Mouse (Mus musculus): ENCODE measurements around the gene Prpf3.
"Not testable (repeated sequence)": the region's sequence is repeated elsewhere in the genome, so short reads cannot be mapped to it uniquely, and the experiment has no call there.

Prpf3 gene

GRCm38 (mm10) chr3:95881979-95882815, 26.5 kb upstream of the Prpf3 start, which contains the start of gene Ciart:
TSS of gene Ciart (minus strand) at chr3:95882251.
- DNase-seq: peak; percentile 96 to 99

- no peak for DNase-seq
These were observed 23.4 kb upstream of the Prpf3 start for GRCm38 (mm10) chr3:95879063-95879462.

GRCm38 (mm10) chr3:95872048-95872447, 16.4 kb upstream of the Prpf3 start:
- DNase-seq: no peak

- peak; percentile 91 to 93 for DNase-seq
These were observed 15.7 kb upstream of the Prpf3 start, which contains the start of gene Mrps21 for GRCm38 (mm10) chr3:95871392-95871867. TSS of gene Mrps21 (minus strand) at chr3:95871519.

- DNase-seq: peak in 1 of 2 experiments; percentile 59
These were observed 15.3 kb upstream of the Prpf3 start for GRCm38 (mm10) chr3:95870976-95871375.

- DNase-seq: no peak
These were observed 11.7 kb upstream of the Prpf3 start for GRCm38 (mm10) chr3:95867408-95867807.

GRCm38 (mm10) chr3:95866071-95866470, 10.4 kb upstream of the Prpf3 start:
- peak; percentile 70 to 73 for DNase-seq

GRCm38 (mm10) chr3:95865571-95865970, 9.9 kb upstream of the Prpf3 start:
- no peak for DNase-seq

GRCm38 (mm10) chr3:95865050-95865449, 9.4 kb upstream of the Prpf3 start:
- peak; percentile 83 to 93 for DNase-seq

- no peak for DNase-seq
These were observed 7.9 kb upstream of the Prpf3 start for GRCm38 (mm10) chr3:95863578-95863977.

GRCm38 (mm10) chr3:95861796-95862195, 6.1 kb upstream of the Prpf3 start:
- peak; percentile 87 to 90 for DNase-seq

GRCm38 (mm10) chr3:95861216-95861615, 5.5 kb upstream of the Prpf3 start:
- DNase-seq: no peak

- DNase-seq: no peak
These were observed 4.6 kb upstream of the Prpf3 start for GRCm38 (mm10) chr3:95860323-95860722.

- not testable (repeated sequence) for DNase-seq
These were observed 2.6 kb upstream of the Prpf3 start for GRCm38 (mm10) chr3:95858278-95858677.

- DNase-seq: not testable (repeated sequence)
These were observed 1.4 kb upstream of the Prpf3 start for GRCm38 (mm10) chr3:95857050-95857449.

- DNase-seq: no peak
These were observed 430 bp upstream of the Prpf3 start for GRCm38 (mm10) chr3:95856115-95856514.

GRCm38 (mm10) chr3:95851317-95851716, 4.4 kb downstream of the Prpf3 start:
- DNase-seq: no peak

GRCm38 (mm10) chr3:95850611-95851010, 5.1 kb downstream of the Prpf3 start:
- DNase-seq: no peak

GRCm38 (mm10) chr3:95842503-95843214, 13.0 kb downstream of the Prpf3 start:
- no peak for DNase-seq

GRCm38 (mm10) chr3:95839250-95839649, 16.4 kb downstream of the Prpf3 start:
- DNase-seq: no peak

- no peak for DNase-seq
These were observed 26.6 kb downstream of the Prpf3 start for GRCm38 (mm10) chr3:95829053-95829452.

- no peak for DNase-seq
These were observed 29.4 kb downstream of the Prpf3 start for GRCm38 (mm10) chr3:95826275-95826674.

Measured in kidney, adult 8-10 months (tissue).